Mouse (Mus musculus) heart, embryonic 12.5 days (tissue): Measurements from ENCODE around the gene Gm42906. TPM values are rescaled to one million over a fixed set of nuclear protein-coding genes. Genes with fewer than 3 reads are reported as not detected.

Source experiments
- ATAC-seq: fragments of 200-750 bp; cut with Nextera tagmentation; 2 replicates; pipeline ENCODE4 v1.8.0; 2017; ENCODE audit warnings: moderate TSS enrichment, moderate library complexity; ENCODE audit not compliant: insufficient number of reproducible peaks, low FRiP score
- H3K27ac ChIP-seq: fragments of 300-500 bp; sonication (generic); 2 replicates; pipeline ENCODE4 v1.5.1; 2016; ENCODE audit warnings: mild to moderate bottlenecking, moderate library complexity; ENCODE audit not compliant: poor library complexity, severe bottlenecking
- H3K27me3 ChIP-seq: fragments of 300-500 bp; sonication (generic); replicated peaks from 2 replicates; pipeline ENCODE4 v1.6.1; 2016; ENCODE audit warnings: mild to moderate bottlenecking, moderate library complexity
- H3K36me3 ChIP-seq: fragments of 300-500 bp; sonication (generic); 2 replicates; pipeline ENCODE4 v1.6.1; 2016; ENCODE audit warnings: mild to moderate bottlenecking, moderate library complexity
- H3K4me1 ChIP-seq: fragments of 300-500 bp; sonication (generic); replicated peaks from 2 replicates; pipeline ENCODE4 v1.6.1; 2016; ENCODE audit warnings: mild to moderate bottlenecking
- H3K4me2 ChIP-seq: fragments of 300-500 bp; sonication (generic); 2 replicates; pipeline ENCODE4 v1.6.1; 2016; ENCODE audit warnings: mild to moderate bottlenecking, moderate library complexity
- H3K4me3 ChIP-seq: fragments of 300-500 bp; sonication (generic); 2 replicates; pipeline ENCODE4 v1.5.1; 2016; ENCODE audit warnings: mild to moderate bottlenecking
- H3K9ac ChIP-seq: fragments of 300-500 bp; sonication (generic); 2 replicates; pipeline ENCODE4 v1.6.1; 2016; ENCODE audit warnings: mild to moderate bottlenecking, moderate library complexity
- H3K9me3 ChIP-seq: fragments of 300-500 bp; sonication (generic); replicated peaks from 2 replicates; pipeline ENCODE4 v1.6.1; 2016; ENCODE audit warnings: mild to moderate bottlenecking, moderate library complexity
- WGBS: fragments of 180-500 bp; shearing (Covaris S2); methylation state at CpG from one replicate; pipeline ENCODE4 v1.1.7; 2016; 5-methylcytosine and 5-hydroxymethylcytosine counted together
- polyA plus RNA-seq: library from polyadenylated mRNA; unstranded; fragments of >200 nt; fragmentation: Nextera tagmentation; extraction: Ambion mirVana; gene quantifications from 2 replicates; pipeline ENCODE4 v1.2.1, GENCODE M21; 2016

The Gm42906 gene
- polyA plus RNA-seq, 1 experiment from 2014 or later, result not detected

DNA sequence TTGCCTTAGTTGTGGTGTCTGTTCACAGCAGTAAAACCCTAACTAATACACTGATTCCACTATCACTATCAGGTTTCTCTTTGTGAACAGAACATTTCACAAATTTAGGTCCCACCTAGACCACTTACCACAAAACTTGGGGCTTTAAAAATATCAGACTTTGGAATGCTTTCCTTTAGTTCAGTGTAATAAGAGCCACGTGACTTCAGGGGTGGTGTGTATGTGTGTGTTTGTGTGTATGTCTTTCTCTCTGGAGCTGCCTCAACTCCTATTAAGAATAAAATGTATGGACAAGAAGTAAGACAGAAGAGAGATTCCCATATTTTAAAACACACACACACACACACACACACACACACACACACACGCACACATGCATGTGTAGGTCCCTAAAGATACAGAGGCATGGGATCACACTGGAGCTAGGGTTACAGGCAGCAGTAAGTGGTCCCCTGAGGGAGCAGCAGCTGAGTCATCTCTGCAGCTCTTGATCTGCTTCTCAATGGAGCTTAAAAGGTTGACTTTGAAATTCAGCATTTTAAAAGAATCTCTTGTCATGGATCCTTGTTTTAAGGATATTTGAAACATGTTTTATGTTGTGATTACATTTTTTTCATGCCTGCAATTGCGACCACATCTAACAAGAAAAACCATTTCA lies 64.5 kb downstream of the Gm42906 start:
- no peak for ATAC-seq
- Histone ChIP-seq H3K36me3 (no peaks in the 10 kb centered on the region), H3K9ac (no peak overlapping the region), H3K4me3 (no peak overlapping the region), H3K27ac (no peak overlapping the region), H3K4me2 (no peak overlapping the region), H3K9me3 (no peaks in the 10 kb centered on the region), H3K4me1 (peaks cover 2% of the 10 kb centered on the region; the same call in 1 of the 2 replicates), H3K27me3 (no peaks in the 10 kb centered on the region)
- 78% methylated on average over 3 of the region's 3 CpGs for WGBS

DNA sequence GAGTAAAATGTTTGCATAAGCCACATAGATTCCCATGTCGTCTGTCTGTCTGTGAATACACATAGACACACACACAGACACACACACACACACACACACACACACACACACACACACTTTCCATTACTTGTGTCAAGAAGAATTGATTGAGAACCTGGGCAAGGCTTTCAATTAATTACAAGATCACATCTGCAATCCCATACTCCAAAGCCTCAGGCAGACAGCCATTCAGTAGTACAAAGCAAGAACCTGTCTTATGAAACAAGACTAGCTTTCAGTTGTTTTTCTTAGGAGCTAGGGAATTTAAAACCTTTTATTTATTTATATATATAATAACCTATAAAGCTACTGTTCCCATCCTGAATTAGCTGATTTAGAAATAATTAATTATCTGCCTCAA lies 78.3 kb downstream of the Gm42906 start:
- 79% methylated on average over 1 of the region's 1 CpGs for WGBS
- Histone ChIP-seq H3K9me3 (no peaks in the 10 kb centered on the region), H3K27ac (no peak overlapping the region), H3K4me2 (no peak overlapping the region), H3K36me3 (no peaks in the 10 kb centered on the region), H3K27me3 (no peaks in the 10 kb centered on the region), H3K4me1 (no peaks in the 10 kb centered on the region), H3K9ac (no peak overlapping the region), H3K4me3 (no peak overlapping the region)
- ATAC-seq, result no peak

DNA sequence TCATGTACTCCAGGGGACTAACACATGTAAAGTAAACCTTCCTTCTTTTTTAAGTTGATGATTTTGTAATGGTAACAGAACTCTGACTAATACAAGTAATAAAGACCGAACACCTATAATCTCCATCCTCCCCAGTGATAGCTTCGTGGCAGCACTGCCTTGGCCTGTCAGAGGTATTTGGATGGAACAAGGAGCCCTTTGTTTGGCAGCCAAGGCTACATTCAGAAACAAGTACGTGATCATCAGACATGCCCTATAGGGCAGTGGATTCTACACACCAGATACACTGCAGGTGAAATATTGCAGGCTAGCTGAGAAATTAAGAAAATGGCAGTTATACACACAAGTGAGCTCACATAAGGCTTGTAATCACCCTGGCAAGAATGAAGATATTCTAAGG lies 79.5 kb downstream of the Gm42906 start:
- ATAC-seq, result no peak
- Histone ChIP-seq H3K27ac (no peak overlapping the region), H3K36me3 (no peaks in the 10 kb centered on the region), H3K9me3 (no peaks in the 10 kb centered on the region), H3K4me1 (no peaks in the 10 kb centered on the region), H3K4me2 (no peak overlapping the region), H3K9ac (no peak overlapping the region), H3K27me3 (no peaks in the 10 kb centered on the region), H3K4me3 (no peak overlapping the region)
- 61% methylated on average over 3 of the region's 3 CpGs for WGBS

DNA sequence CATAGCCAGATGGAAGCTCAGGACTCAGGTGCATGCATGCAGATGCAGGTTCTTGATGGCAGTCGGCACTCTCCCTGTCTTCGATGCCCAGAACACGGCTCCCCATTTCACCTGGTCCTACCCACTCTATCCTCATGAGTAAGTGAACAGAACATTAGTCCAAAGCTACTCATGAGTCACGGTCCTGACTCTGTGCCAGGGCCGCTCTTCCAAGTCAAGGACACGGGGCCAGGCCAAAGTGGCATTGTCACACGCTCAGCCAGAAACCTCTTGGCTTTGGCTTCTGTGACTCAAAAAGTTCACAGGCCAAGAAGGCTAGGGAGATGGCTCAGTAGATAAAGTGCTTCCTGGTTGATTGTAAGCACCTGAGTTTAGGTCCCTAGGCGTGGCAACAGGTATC lies 81.3 kb downstream of the Gm42906 start:
- WGBS, result 90% methylated on average over 8 of the region's 8 CpGs
- no peaks in the 10 kb centered on the region for H3K4me1 ChIP-seq

DNA sequence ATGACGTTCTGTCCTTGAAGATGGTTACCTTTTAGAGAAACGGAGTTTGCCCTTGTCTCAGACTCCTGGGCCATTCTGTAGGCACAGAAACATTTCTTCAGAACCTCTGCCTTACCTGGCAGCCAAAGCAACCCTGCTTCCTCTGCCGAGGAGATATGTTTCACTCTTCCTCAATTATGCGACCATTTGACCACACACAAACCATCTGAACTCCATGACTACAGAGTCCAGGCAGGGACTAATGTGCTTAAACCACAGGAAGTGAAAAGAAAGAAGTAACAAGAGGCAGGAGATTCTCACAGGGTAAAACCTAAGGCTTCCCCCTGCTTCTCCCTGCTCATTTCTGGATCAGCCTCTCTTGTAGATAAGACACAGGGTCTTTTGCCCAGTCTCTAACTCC lies 83.2 kb downstream of the Gm42906 start:
- WGBS, result 68% methylated on average over 4 of the region's 4 CpGs
- Histone ChIP-seq H3K4me2 (no peak overlapping the region), H3K27me3 (no peaks in the 10 kb centered on the region), H3K27ac (no peak overlapping the region), H3K9me3 (no peaks in the 10 kb centered on the region), H3K9ac (no peak overlapping the region), H3K4me1 (no peaks in the 10 kb centered on the region), H3K36me3 (no peaks in the 10 kb centered on the region), H3K4me3 (no peak overlapping the region)
- ATAC-seq, result no peak

More for the DNA sequence above, 81.3 kb downstream of the Gm42906 start:
- no peak overlapping the region for H3K4me2 ChIP-seq
- H3K36me3 ChIP-seq, result no peaks in the 10 kb centered on the region
- no peak overlapping the region for H3K4me3 ChIP-seq
- H3K27ac ChIP-seq, result no peak overlapping the region
- no peak overlapping the region for H3K9ac ChIP-seq
- ATAC-seq, result no peak
- H3K27me3 ChIP-seq, result no peaks in the 10 kb centered on the region
- no peaks in the 10 kb centered on the region for H3K9me3 ChIP-seq

DNA sequence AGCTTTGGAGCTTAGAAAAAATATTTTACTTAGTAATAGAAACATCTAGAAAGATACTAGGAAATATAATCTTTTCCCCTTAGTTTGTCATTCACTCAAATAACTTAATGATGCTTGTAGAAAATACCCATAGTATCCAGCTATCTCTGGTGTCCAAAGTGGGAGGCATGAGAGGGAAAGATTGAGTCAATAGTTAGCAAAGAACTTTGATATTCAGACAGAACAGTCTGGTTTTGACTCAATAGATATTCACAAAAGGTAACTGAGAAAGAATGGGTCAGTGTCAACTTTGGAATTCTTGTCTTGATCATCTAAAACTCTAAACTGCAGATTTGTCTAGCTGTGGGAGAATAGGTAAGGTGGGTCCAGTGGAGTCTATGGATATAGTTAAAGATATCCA lies 94.3 kb downstream of the Gm42906 start:
- Histone ChIP-seq H3K4me2 (no peak overlapping the region), H3K36me3 (no peaks in the 10 kb centered on the region), H3K27ac (no peak overlapping the region), H3K9ac (no peak overlapping the region), H3K4me3 (no peak overlapping the region), H3K9me3 (no peaks in the 10 kb centered on the region), H3K27me3 (no peaks in the 10 kb centered on the region), H3K4me1 (no peaks in the 10 kb centered on the region)
- ATAC-seq, result no peak

DNA sequence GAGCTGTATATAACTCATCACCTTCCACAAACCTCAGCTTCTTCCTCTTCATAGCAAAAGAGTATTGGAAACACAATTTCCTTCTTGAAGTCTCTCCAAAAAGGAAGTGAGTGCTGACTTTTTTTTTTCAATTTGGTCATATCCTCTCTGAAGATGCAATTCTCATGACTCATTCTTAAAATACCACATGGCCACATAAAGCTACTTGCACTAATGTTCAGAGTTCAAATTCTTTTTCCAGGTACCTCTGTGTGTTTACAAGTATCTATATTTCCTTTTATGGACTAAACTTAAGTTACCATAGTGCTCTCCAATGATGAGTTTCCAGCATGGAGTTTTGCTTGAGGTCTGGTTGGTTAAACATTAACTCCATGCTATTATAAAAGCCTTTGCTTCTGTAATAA lies 94.8 kb downstream of the Gm42906 start:
- Histone ChIP-seq H3K4me1 (no peaks in the 10 kb centered on the region), H3K27me3 (no peaks in the 10 kb centered on the region), H3K4me3 (no peak overlapping the region), H3K27ac (no peak overlapping the region), H3K9ac (no peak overlapping the region), H3K9me3 (no peaks in the 10 kb centered on the region), H3K36me3 (no peaks in the 10 kb centered on the region), H3K4me2 (no peak overlapping the region)
- ATAC-seq, result no peak

DNA sequence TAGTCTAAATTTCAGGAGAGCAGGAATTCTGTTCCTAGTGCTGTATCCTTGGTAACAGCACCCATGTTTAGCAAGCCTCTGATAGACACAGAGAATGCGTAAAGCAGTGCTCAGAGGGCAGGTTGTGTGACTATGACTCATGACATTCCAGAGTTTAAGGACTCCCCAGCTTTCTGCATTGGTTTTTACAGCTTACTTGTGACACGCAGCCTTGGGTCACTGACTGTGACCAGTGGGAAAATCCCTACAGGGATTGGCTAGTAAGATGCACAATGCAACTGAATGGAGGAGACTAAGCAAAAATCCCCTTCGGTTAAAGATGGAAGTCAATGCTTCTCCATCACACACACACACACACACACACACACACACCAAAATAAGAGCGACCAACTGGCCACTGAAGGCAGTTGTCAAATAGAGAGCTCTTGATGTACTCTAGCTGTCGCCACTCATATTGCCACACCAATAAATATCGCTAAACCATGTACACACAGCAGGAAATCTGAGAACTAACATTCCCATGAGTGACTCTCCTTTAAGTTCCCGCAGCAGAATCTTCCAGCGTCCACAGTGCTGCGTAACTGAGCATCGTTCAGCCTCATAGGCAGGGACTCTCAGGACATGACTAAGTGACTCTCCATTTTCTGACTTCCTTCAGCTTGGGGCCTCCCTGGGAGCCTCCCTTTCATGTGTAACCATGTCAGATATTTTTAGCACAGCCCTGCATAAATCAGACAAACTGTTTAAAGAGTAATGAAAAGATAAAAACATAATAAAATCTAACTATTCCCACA lies 112.0 kb downstream of the Gm42906 start:
- Histone ChIP-seq H3K36me3 (no peaks in the 10 kb centered on the region), H3K9ac (no peak overlapping the region), H3K4me2 (peak overlapping the region; percentile 40), H3K9me3 (no peaks in the 10 kb centered on the region), H3K27me3 (no peaks in the 10 kb centered on the region), H3K4me1 (peaks cover 10% of the 10 kb centered on the region), H3K27ac (0 out of 2 replicates have a peak overlapping the region, but pooled peaks have one; percentile 30), H3K4me3 (no peak overlapping the region)
- 0 out of 2 replicates have a peak, but pooled peaks have one; percentile 11 for ATAC-seq
- WGBS, result 49% methylated on average over 10 of the region's 10 CpGs

DNA sequence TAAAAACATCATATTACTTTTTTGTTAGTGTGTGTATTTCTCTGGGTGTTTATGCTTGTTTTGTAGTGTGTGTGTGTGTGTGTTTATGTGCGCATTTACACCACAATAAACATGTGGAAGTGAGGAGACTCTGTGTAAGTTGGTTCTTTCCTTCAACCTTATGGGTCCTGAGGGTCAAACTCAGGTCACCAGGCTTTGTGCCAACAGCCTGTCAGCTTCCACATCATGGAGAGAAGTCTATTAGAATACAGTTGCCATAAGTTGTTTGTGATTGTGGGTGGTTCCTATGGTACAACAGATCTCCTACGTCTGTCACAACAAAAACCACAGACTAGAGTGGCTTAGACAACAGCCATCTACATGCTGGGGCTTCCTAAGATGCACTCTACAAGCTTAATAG lies 127.7 kb downstream of the Gm42906 start:
- no peak overlapping the region for H3K4me3 ChIP-seq
- 71% methylated on average over 2 of the region's 2 CpGs for WGBS
- H3K36me3 ChIP-seq, result no peaks in the 10 kb centered on the region
- H3K9me3 ChIP-seq, result no peaks in the 10 kb centered on the region; the same call in 1 of the 2 replicates
- H3K4me2 ChIP-seq, result no peak overlapping the region
- H3K9ac ChIP-seq, result no peak overlapping the region
- ATAC-seq, result no peak
- no peaks in the 10 kb centered on the region for H3K27me3 ChIP-seq
- no peak overlapping the region for H3K27ac ChIP-seq
- peaks cover 3% of the 10 kb centered on the region; the same call in 1 of the 2 replicates for H3K4me1 ChIP-seq

DNA sequence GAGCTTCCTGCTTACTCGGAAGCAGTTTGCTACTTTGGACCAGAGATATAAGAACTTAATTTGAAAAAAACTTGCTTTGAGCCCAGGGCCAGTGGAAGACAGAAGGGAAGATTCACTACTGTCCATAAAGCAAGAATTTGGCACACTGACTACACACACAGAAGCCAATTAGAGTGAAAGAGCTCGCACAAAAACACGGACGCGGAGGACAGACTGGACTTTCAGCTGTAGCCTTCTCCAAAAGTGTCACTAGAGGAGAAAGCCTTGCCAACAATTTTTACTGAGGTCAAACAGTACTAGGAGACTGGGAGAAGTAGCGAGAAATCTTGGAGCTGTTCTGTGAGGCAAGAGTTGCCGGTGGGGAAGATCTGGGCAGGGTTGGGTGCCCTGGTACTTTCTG lies 128.4 kb downstream of the Gm42906 start:
- ATAC-seq, result no peak
- H3K36me3 ChIP-seq, result no peaks in the 10 kb centered on the region
- H3K4me1 ChIP-seq, result peaks cover 3% of the 10 kb centered on the region; the same call in 1 of the 2 replicates
- no peaks in the 10 kb centered on the region; the same call in 1 of the 2 replicates for H3K9me3 ChIP-seq
- WGBS, result 85% methylated on average over 7 of the region's 7 CpGs
- H3K27me3 ChIP-seq, result no peaks in the 10 kb centered on the region
- H3K4me3 ChIP-seq, result no peak overlapping the region
- no peak overlapping the region for H3K4me2 ChIP-seq
- H3K9ac ChIP-seq, result no peak overlapping the region
- no peak overlapping the region for H3K27ac ChIP-seq

DNA sequence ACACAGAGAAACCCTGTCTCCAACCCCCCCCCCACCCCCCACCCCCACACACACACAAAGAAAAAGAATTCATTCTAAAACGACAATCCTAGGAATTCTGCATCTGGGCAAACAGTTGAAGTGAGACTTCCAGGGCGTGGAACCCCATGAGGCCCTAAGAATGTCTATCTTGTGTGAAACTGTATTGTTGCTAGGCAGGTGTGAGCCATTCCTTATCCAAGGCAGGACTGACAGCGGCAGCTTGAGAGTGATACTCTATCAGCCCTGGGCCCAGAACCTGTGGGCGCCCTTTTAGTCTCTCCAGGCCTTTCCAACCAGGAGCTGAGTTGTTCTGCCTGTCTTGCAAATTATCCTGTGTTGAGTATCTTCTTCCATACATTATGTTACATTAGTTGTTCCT lies 129.6 kb downstream of the Gm42906 start:
- Histone ChIP-seq H3K4me3 (no peak overlapping the region), H3K36me3 (no peaks in the 10 kb centered on the region), H3K4me2 (no peak overlapping the region), H3K27me3 (no peaks in the 10 kb centered on the region), H3K9me3 (no peaks in the 10 kb centered on the region; the same call in 1 of the 2 replicates), H3K27ac (no peak overlapping the region), H3K4me1 (peaks cover 3% of the 10 kb centered on the region; the same call in 1 of the 2 replicates), H3K9ac (no peak overlapping the region)
- no peak for ATAC-seq
- WGBS, result 59% methylated on average over 4 of the region's 4 CpGs
